Mouse (Mus musculus) intestine, postnatal 0 days (tissue): ENCODE data around the gene G3bp2. TPM values are rescaled to one million over a fixed set of nuclear protein-coding genes. Genes with fewer than 3 reads are reported as not detected.

Experiments used
- ATAC-seq: fragments of 200-750 bp; cut with Nextera tagmentation; 2 replicates; pipeline ENCODE4 v1.8.0; 2017; ENCODE audit warnings: mild to moderate bottlenecking, moderate TSS enrichment, moderate library complexity
- H3K27ac ChIP-seq: fragments of 300-500 bp; sonication (generic); 2 replicates; pipeline ENCODE4 v1.5.1; 2014; ENCODE audit warnings: mild to moderate bottlenecking, low read depth, low read length, moderate library complexity
- H3K27me3 ChIP-seq: fragments of 300-500 bp; sonication (generic); replicated peaks from 2 replicates; pipeline ENCODE4 v1.6.1; 2014; ENCODE audit warnings: low read length, mixed read lengths; ENCODE audit not compliant: control insufficient read depth, insufficient read depth
- H3K36me3 ChIP-seq: fragments of 300-500 bp; sonication (generic); 2 replicates; pipeline ENCODE4 v1.6.1; 2014; ENCODE audit warnings: mild to moderate bottlenecking, moderate library complexity; ENCODE audit not compliant: control insufficient read depth, insufficient read depth
- H3K4me1 ChIP-seq: fragments of 300-500 bp; sonication (generic); replicated peaks from 2 replicates; pipeline ENCODE4 v1.6.1; 2014; ENCODE audit warnings: antibody characterized with exemption, low read length, mixed read lengths; ENCODE audit not compliant: control insufficient read depth, insufficient read depth
- H3K4me2 ChIP-seq: fragments of 300-500 bp; sonication (generic); replicated peaks from 2 replicates; pipeline ENCODE4 v1.6.1; 2014; ENCODE audit warnings: low read depth, mild to moderate bottlenecking, moderate library complexity
- H3K4me3 ChIP-seq: fragments of 300-500 bp; sonication (generic); 2 replicates; pipeline ENCODE4 v1.5.1; 2014; ENCODE audit warnings: low read depth, low read length
- H3K9ac ChIP-seq: fragments of 300-500 bp; sonication (generic); 2 replicates; pipeline ENCODE4 v1.6.1; 2014; ENCODE audit warnings: mild to moderate bottlenecking, low read depth, low read length
- H3K9me3 ChIP-seq: fragments of 300-500 bp; sonication (generic); 2 replicates; pipeline ENCODE4 v1.6.1; 2016; ENCODE audit warnings: mixed run types; ENCODE audit not compliant: control insufficient read depth
- CTCF ChIP-seq: sonication (generic); IDR thresholded peaks from 2 replicates; pipeline ENCODE4 v1.5.1; 2016; ENCODE audit warnings: low read depth, mild to moderate bottlenecking, control low read depth, antibody characterized with exemption, moderate library complexity
- WGBS: fragments of 180-500 bp; shearing (Covaris S2); extraction: QIAGEN DNeasy Blood & Tissue Kit; methylation state at CpG from one replicate; pipeline ENCODE4 v1.1.7; 2014; 5-methylcytosine and 5-hydroxymethylcytosine counted together
- polyA plus RNA-seq: library from polyadenylated mRNA; unstranded; fragments of >200 nt; fragmentation: Nextera tagmentation; extraction: Ambion mirVana; gene quantifications from 2 replicates; pipeline ENCODE4 v1.2.1, GENCODE M21; 2015

G3bp2 gene
- polyA plus RNA-seq, 1 experiment from 2014 or later = 121 TPM

DNA sequence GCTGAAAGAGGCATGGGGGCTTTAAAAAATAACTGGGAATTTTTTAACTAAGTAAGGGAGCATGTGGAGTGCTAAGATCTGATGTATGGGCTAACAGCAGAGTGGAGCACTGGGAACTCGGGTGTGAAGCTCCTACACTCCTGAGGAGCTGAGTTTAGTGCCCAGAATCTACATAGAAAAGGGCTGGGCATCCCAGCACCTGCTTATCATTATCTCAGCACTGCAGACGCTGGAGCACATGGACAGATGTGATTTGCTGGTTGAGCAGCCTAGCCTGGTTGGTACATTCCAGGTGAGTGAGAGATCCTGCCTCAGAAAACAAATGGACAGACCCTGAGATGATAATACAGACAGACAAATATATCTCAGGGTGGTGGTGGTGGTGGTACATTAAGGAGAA is 73.7 kb downstream of the G3bp2 start:
- Histone ChIP-seq H3K27ac (no peak overlapping the region), H3K27me3 (no peaks in the 10 kb centered on the region), H3K4me3 (no peak overlapping the region), H3K4me1 (no peaks in the 10 kb centered on the region), H3K9ac (no peak overlapping the region), H3K4me2 (no peak overlapping the region), H3K36me3 (no peaks in the 10 kb centered on the region), H3K9me3 (no peaks in the 10 kb centered on the region)
- 33% methylated on average over 2 of the region's 2 CpGs for WGBS
- no peak for ATAC-seq
- no peak for TF ChIP-seq CTCF

DNA sequence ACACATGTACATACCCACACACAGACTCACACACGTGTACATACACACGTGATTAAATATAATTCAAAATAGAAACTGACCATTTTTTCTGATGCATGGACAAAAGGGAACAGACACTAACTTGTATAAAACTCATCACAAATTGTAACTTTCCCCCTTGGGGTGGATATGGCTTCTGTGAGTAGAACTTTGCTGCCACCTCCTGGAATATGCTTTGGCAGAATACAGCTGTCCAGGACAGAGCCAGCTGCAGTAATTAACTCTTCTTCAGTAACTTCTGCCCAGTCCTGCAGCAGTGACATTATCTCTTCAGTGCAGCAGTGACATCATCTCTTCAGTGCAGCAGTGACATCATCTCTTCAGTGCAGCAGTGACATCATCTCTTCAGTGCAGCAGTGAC is 80.5 kb downstream of the G3bp2 start:
- H3K36me3 ChIP-seq = no peaks in the 10 kb centered on the region
- no peak for ATAC-seq
- H3K4me1 ChIP-seq = no peaks in the 10 kb centered on the region
- no peak overlapping the region for H3K4me3 ChIP-seq
- no peak overlapping the region for H3K27ac ChIP-seq
- H3K27me3 ChIP-seq = no peaks in the 10 kb centered on the region
- no peak overlapping the region for H3K4me2 ChIP-seq
- peak; percentile 84 for TF ChIP-seq CTCF
- H3K9me3 ChIP-seq = no peaks in the 10 kb centered on the region
- H3K9ac ChIP-seq = no peak overlapping the region
- 51% methylated on average over 2 of the region's 2 CpGs for WGBS

Other genes starting within 250 kb of the G3bp2 start
- gene Rchy1, start 120.7 kb downstream of the G3bp2 start, polyA plus RNA-seq = 63.7 and 73.0 TPM in 2 replicates
- gene Odaph, start 96.2 kb downstream of the G3bp2 start, polyA plus RNA-seq = not detected in 2 replicates
- gene Cdkl2, start 39.8 kb downstream of the G3bp2 start, polyA plus RNA-seq = 3.2 and 3.3 TPM in 2 replicates
- gene Uso1, start 54.2 kb upstream of the G3bp2 start, polyA plus RNA-seq = 61.5 and 68.8 TPM in 2 replicates
- gene U90926, start 131.7 kb upstream of the G3bp2 start, polyA plus RNA-seq = not detected in 2 replicates
- gene Ppef2, start 172.6 kb upstream of the G3bp2 start, polyA plus RNA-seq = 0.16 and 0.27 TPM in 2 replicates
- 19.8 and 22.4 TPM in 2 replicates for gene Naaa, start 194.5 kb upstream of the G3bp2 start, polyA plus RNA-seq
- gene Sdad1, start 226.8 kb upstream of the G3bp2 start, polyA plus RNA-seq = 15.8 and 17.3 TPM in 2 replicates
- 0.05 and 0.18 TPM in 2 replicates for gene Cxcl9, start 244.4 kb upstream of the G3bp2 start, polyA plus RNA-seq
- 12.7 and 13.5 TPM in 2 replicates for gene Art3, start 248.1 kb upstream of the G3bp2 start, polyA plus RNA-seq